Mouse (Mus musculus) thymus, adult 2 months (tissue): ENCODE data around the gene Vmn1r15. TPM values are rescaled to one million over a fixed set of nuclear protein-coding genes. Genes with fewer than 3 reads are reported as not detected.

Experiments
- DNase-seq: peaks from one replicate; pipeline ENCODE4 v3.0.0; 2021
- H3K27ac ChIP-seq: fragments of 200-500 bp; 2 replicates; pipeline ENCODE4 v1.5.1; 2012; ENCODE audit warnings: low read length, control low read depth; ENCODE audit not compliant: control insufficient read depth, insufficient read depth
- H3K27me3 ChIP-seq: fragments of 200-500 bp; 2 replicates; pipeline ENCODE4 v1.6.1; 2012; ENCODE audit warnings: mild to moderate bottlenecking, low read length, moderate library complexity, mixed read lengths; ENCODE audit not compliant: control insufficient read depth, insufficient read depth
- H3K36me3 ChIP-seq: fragments of 200-500 bp; 2 replicates; pipeline ENCODE4 v1.6.1; 2012; ENCODE audit warnings: mild to moderate bottlenecking, low read length, moderate library complexity; ENCODE audit not compliant: control insufficient read depth, insufficient read depth
- H3K4me1 ChIP-seq: fragments of 200-500 bp; replicated peaks from 2 replicates; pipeline ENCODE4 v1.6.1; 2012; ENCODE audit warnings: low read length; ENCODE audit not compliant: control insufficient read depth, insufficient read depth
- H3K4me3 ChIP-seq: fragments of 200-500 bp; 2 replicates; pipeline ENCODE4 v1.5.1; 2012; ENCODE audit warnings: mild to moderate bottlenecking, low read length, control low read depth, moderate library complexity; ENCODE audit not compliant: control insufficient read depth, insufficient read depth
- CTCF ChIP-seq: fragments of 200-500 bp; IDR thresholded peaks from 2 replicates; pipeline ENCODE4 v1.5.1; 2012; ENCODE audit warnings: mild to moderate bottlenecking, control low read depth, low read length, moderate library complexity, borderline replicate concordance; ENCODE audit not compliant: control insufficient read depth, poor library complexity, insufficient read depth; ENCODE audit errors: extremely low read depth
- POLR2A ChIP-seq: fragments of 200-500 bp; IDR thresholded peaks from 2 replicates; pipeline ENCODE4 v1.6.1; 2012; ENCODE audit warnings: mild to moderate bottlenecking, low read length, control low read depth, moderate library complexity; ENCODE audit not compliant: control insufficient read depth, poor library complexity, insufficient read depth; ENCODE audit errors: extremely low read depth
- WGBS: fragments of 180-500 bp; shearing (Covaris S2); methylation state at CpG from one replicate; pipeline ENCODE4 v1.1.7; 2018; 5-methylcytosine and 5-hydroxymethylcytosine counted together
- polyA plus RNA-seq: library from polyadenylated mRNA; depleted of rRNA; stranded (reverse); fragments of >200 nt; gene quantifications from 2 replicates; pipeline ENCODE4 v1.2.3, GENCODE M21; 2012; rRNA removed

Vmn1r15 gene
- polyA plus RNA-seq, result not detected in 2 replicates

- Histone ChIP-seq H3K27me3 (no peaks in the 10 kb centered on the region), H3K4me3 (no peak within 1 kb of the TSS), H3K27ac (no peak within 1 kb of the TSS), H3K36me3 (no peaks in the 10 kb centered on the region), H3K4me1 (no peaks in the 10 kb centered on the region)
- no peak for DNase-seq
- no peak for TF ChIP-seq CTCF
- no peak for TF ChIP-seq POLR2A
- 90% methylated on average over 1 of the region's 1 CpGs for WGBS
Measured at GRCm38 (mm10) chr6:57257652-57258051, at the start of gene Vmn1r15. Vmn1r15 (plus strand) TSS chr6:57257952.

- no peaks in the 10 kb centered on the region for H3K4me1 ChIP-seq
- TF ChIP-seq POLR2A, result no peak
- no peak for TF ChIP-seq CTCF
- H3K27me3 ChIP-seq, result no peaks in the 10 kb centered on the region
- no peak within 1 kb of the TSS for H3K4me3 ChIP-seq
- no peak for DNase-seq
- no peaks in the 10 kb centered on the region for H3K36me3 ChIP-seq
- WGBS, result 97% methylated on average over 3 of the region's 3 CpGs
- H3K27ac ChIP-seq, result no peak within 1 kb of the TSS
Measured at GRCm38 (mm10) chr6:57231386-57231785, 26.4 kb upstream of the Vmn1r15 start, which contains the start of gene Vmn1r14. Vmn1r14 (plus strand) TSS chr6:57231686.

GRCm38 (mm10) chr6:57260990-57261389, 3.2 kb downstream of the Vmn1r15 start:
- no peak overlapping the region for H3K4me3 ChIP-seq
- DNase-seq, result no peak
- TF ChIP-seq POLR2A, result no peak
- no peak for TF ChIP-seq CTCF
- H3K4me1 ChIP-seq, result no peaks in the 10 kb centered on the region
- H3K27ac ChIP-seq, result no peak overlapping the region
- H3K27me3 ChIP-seq, result no peaks in the 10 kb centered on the region
- WGBS, result 96% methylated on average over 2 of the region's 2 CpGs
- H3K36me3 ChIP-seq, result no peaks in the 10 kb centered on the region

GRCm38 (mm10) chr6:57271881-57272280, 14.1 kb downstream of the Vmn1r15 start:
- Histone ChIP-seq H3K4me3 (no peak overlapping the region), H3K36me3 (no peaks in the 10 kb centered on the region), H3K4me1 (no peaks in the 10 kb centered on the region), H3K27me3 (no peaks in the 10 kb centered on the region), H3K27ac (no peak overlapping the region)
- WGBS, result 26% methylated on average over 3 of the region's 3 CpGs
- DNase-seq, result no peak
- TF ChIP-seq CTCF (no peak), POLR2A (no peak)

- Histone ChIP-seq H3K27ac (no peak overlapping the region), H3K36me3 (no peaks in the 10 kb centered on the region), H3K4me1 (no peaks in the 10 kb centered on the region), H3K4me3 (no peak overlapping the region), H3K27me3 (no peaks in the 10 kb centered on the region)
- DNase-seq, result no peak
- no peak for TF ChIP-seq POLR2A
- no peak for TF ChIP-seq CTCF
Measured at GRCm38 (mm10) chr6:57272517-57272916, 14.8 kb downstream of the Vmn1r15 start.

- Histone ChIP-seq H3K27me3 (no peaks in the 10 kb centered on the region), H3K27ac (no peak overlapping the region), H3K4me3 (no peak overlapping the region), H3K4me1 (no peaks in the 10 kb centered on the region), H3K36me3 (no peaks in the 10 kb centered on the region)
- DNase-seq, result no peak
- TF ChIP-seq CTCF (no peak), POLR2A (no peak)
Measured at GRCm38 (mm10) chr6:57278952-57279351, 21.2 kb downstream of the Vmn1r15 start.

Other genes starting within 250 kb of the Vmn1r15 start
- gene Vmn1r7, start 232.6 kb upstream of the Vmn1r15 start, polyA plus RNA-seq, result not detected in 2 replicates
- not detected in 2 replicates for gene Vmn1r8, start 225.7 kb upstream of the Vmn1r15 start, polyA plus RNA-seq
- not detected in 2 replicates for gene Vmn1r9, start 191.2 kb upstream of the Vmn1r15 start, polyA plus RNA-seq
- gene Vmn1r10, start 148.5 kb upstream of the Vmn1r15 start, polyA plus RNA-seq, result not detected in 2 replicates
- not detected in 2 replicates for gene Vmn1r11, start 124.5 kb upstream of the Vmn1r15 start, polyA plus RNA-seq
- gene Vmn1r12, start 101.0 kb upstream of the Vmn1r15 start, polyA plus RNA-seq, result not detected in 2 replicates
- gene Vmn1r13, start 54.7 kb upstream of the Vmn1r15 start, polyA plus RNA-seq, result not detected in 2 replicates
- not detected in 2 replicates for gene Vmn1r14, start 26.3 kb upstream of the Vmn1r15 start, polyA plus RNA-seq
- not detected in 2 replicates for gene Vmn1r16, start 71.5 kb downstream of the Vmn1r15 start, polyA plus RNA-seq
- gene Vmn1r17, start 105.8 kb downstream of the Vmn1r15 start, polyA plus RNA-seq, result not detected in 2 replicates
- gene Vmn1r18, start 137.8 kb downstream of the Vmn1r15 start, polyA plus RNA-seq, result not detected in 2 replicates
- gene Vmn1r19, start 145.8 kb downstream of the Vmn1r15 start, polyA plus RNA-seq, result not detected in 2 replicates
- not detected in 2 replicates for gene Vmn1r20, start 171.0 kb downstream of the Vmn1r15 start, polyA plus RNA-seq